Mouse (Mus musculus) splenic B cell, adult 2 months (primary cell): ENCODE data around the gene Dglucy.

Experiments
- DNase-seq: peaks from one replicate; pipeline ENCODE4 v3.0.0-alpha.2; 2011; ENCODE audit warnings: low read depth, low spot score
- H3K27me3 ChIP-seq: 2 replicates; pipeline ENCODE4 v1.6.1; 2012; ENCODE audit warnings: mild to moderate bottlenecking, low read length, moderate library complexity, mixed read lengths; ENCODE audit not compliant: control insufficient read depth, poor library complexity, insufficient read depth, severe bottlenecking
- H3K36me3 ChIP-seq: 2 replicates; pipeline ENCODE4 v1.6.1; 2012; ENCODE audit warnings: mild to moderate bottlenecking, low read length, moderate library complexity, mixed read lengths; ENCODE audit not compliant: control insufficient read depth, poor library complexity, insufficient read depth, severe bottlenecking

Dglucy gene

GRCm38 (mm10) chr12:100772230-100772984 is 6.5 kb upstream of the Dglucy start:
- peak; percentile 54 for DNase-seq
- H3K36me3 ChIP-seq = no peaks in the 10 kb centered on the region
- no peaks in the 10 kb centered on the region for H3K27me3 ChIP-seq

DNA sequence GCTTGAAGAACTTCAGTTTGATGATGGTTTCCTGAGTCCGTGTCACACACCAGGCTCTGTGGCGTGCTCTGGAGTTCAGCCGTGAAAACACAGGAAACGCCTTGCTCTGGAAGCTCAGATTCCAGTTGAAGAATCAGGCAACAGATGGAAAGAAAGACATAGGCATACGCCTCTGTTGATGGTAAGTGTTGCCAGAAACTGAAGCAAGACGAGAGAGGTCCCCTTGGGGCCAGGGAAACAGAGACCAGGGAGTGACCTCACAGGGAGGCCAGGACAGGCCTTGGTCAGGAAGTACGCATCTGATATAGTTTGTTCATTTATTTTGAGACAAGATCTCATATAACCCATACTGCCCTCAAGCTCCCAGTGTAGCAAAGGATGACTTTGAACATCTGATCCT is 4.1 kb upstream of the Dglucy start:
- Histone ChIP-seq H3K27me3 (no peaks in the 10 kb centered on the region), H3K36me3 (no peaks in the 10 kb centered on the region)
- DNase-seq = no peak

DNA sequence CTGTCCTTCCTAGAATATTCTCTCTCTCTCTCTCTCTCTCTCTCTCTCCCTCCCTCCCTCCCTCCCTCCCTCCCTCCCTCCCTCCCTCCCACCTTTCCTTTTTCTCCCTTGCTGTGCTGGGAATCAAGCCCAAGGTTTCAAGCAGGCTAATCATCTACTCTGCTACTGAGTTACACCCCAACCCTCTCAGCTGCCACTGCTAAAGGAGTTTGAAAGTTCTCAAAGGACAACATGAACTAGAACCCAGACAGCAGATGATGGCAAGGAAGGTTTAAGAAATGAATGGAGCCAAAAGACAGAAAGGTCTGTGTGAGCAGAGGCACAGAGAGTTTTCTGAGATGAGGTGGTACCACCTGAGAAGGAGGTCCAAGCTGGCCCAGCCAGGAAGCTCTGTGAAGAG is 3.6 kb upstream of the Dglucy start:
- DNase-seq = no peak
- Histone ChIP-seq H3K36me3 (no peaks in the 10 kb centered on the region), H3K27me3 (no peaks in the 10 kb centered on the region)

DNA sequence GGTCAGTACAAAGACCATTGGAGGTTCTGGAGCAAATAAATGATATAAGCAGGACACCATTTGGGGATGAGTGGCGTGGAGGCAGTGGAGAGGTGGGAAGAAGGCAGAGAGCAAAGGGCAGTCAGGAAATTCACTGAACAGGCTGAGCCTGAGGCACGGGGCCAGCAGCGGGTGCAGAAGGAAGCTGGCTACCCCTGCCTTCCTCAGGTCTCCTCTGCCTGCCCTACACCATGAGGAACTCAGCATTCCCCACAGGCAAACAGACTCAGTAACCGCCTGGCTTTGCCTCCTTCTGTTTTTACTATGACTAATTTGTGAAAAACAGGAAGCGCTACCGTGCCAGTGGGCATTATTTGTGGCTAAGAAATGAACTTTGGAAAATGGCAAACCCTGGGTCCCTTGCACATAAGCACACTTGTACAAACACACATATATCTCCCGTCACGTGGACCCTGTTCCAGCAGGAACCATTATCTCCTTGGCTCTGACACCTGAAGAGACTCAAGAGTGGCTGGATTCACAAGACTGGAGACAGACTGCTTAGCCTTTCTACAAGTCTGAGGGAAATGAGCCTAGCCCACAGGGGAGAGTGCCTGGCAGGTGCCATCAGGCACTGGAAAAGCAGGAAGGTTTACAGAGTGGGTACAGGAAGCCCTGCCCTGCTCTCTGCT is 2.8 kb upstream of the Dglucy start:
- no peaks in the 10 kb centered on the region for H3K36me3 ChIP-seq
- no peaks in the 10 kb centered on the region for H3K27me3 ChIP-seq
- DNase-seq = peak; percentile 31

GRCm38 (mm10) chr12:100776991-100777390 is 1.9 kb upstream of the Dglucy start:
- Histone ChIP-seq H3K36me3 (no peaks in the 10 kb centered on the region), H3K27me3 (no peaks in the 10 kb centered on the region)
- no peak for DNase-seq

- H3K36me3 ChIP-seq = no peaks in the 10 kb centered on the region
- no peaks in the 10 kb centered on the region for H3K27me3 ChIP-seq
- peak; percentile 50 for DNase-seq
Measured at GRCm38 (mm10) chr12:100778276-100778933, 452 bp upstream of the Dglucy start.

DNA sequence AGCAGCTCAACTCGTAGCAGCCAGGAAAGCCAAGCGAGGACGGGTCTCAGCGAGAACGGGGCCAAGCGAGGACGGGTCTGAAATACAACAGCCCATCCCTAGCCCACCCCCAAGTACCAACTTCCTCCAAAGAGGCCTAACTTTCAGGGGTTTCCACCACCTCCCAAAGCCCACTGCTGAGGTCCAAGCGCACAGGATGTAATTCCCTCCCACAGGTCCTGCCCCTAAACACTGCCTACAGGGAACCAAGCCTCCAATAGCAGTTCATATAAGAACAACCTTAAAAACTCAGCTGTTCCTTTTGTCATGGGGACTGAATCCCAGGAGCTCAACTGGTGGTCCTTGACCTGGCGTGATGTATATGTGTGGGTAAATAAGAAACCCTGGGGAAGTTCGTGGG is 1.6 kb downstream of the Dglucy start:
- Histone ChIP-seq H3K27me3 (no peaks in the 10 kb centered on the region), H3K36me3 (no peaks in the 10 kb centered on the region)
- no peak for DNase-seq

DNA sequence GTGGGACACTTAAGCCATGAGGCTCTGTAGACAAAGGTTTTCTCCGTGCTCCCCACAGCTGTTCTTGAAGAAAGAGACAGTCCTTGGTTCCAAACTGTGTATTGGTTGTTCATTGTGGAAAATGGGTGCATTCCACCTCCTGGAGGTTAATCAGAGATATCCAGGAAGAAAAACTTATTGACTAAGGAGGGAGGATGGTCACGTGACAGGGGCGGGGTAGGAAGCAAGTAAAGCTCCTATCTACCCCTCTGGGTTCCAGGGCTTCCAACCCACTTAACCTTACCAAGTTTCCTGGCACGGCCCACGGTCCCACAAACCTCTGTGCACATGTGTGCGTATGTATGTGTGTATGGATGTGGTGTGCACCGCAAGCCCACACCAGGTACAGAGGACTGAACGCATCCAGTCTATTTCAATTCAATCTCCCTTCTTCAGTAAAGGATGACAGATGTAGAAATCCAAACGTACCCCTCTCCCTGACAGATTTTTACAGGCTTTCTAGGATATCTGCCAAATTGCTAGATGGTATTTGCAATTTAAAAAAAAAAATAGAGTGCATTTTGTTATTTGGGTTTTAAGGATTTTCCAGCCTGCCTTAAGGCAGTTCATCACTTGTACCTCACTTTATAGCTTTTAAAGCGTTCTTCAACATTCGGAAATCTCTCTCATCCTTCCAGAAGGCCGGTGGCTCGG is 2.7 kb downstream of the Dglucy start:
- no peak for DNase-seq

GRCm38 (mm10) chr12:100784152-100784551 is 5.3 kb downstream of the Dglucy start:
- no peaks in the 10 kb centered on the region for H3K36me3 ChIP-seq
- no peaks in the 10 kb centered on the region for H3K27me3 ChIP-seq
- DNase-seq = no peak

More for the DNA sequence above, 2.7 kb downstream of the Dglucy start:
- Histone ChIP-seq H3K36me3 (no peaks in the 10 kb centered on the region), H3K27me3 (no peaks in the 10 kb centered on the region)

- no peak for DNase-seq
- H3K27me3 ChIP-seq = no peaks in the 10 kb centered on the region
- no peaks in the 10 kb centered on the region for H3K36me3 ChIP-seq
Measured at GRCm38 (mm10) chr12:100785344-100785743, 6.5 kb downstream of the Dglucy start.

- no peaks in the 10 kb centered on the region for H3K27me3 ChIP-seq
- no peaks in the 10 kb centered on the region for H3K36me3 ChIP-seq
- no peak for DNase-seq
Measured at GRCm38 (mm10) chr12:100789981-100790550, 11.2 kb downstream of the Dglucy start.

GRCm38 (mm10) chr12:100791425-100791824 is 12.6 kb downstream of the Dglucy start:
- H3K27me3 ChIP-seq = no peaks in the 10 kb centered on the region
- DNase-seq = peak; percentile 13
- no peaks in the 10 kb centered on the region for H3K36me3 ChIP-seq

- no peak for DNase-seq
- Histone ChIP-seq H3K36me3 (no peaks in the 10 kb centered on the region), H3K27me3 (no peaks in the 10 kb centered on the region)
Measured at GRCm38 (mm10) chr12:100794450-100795230, 15.8 kb downstream of the Dglucy start.
